Mouse (Mus musculus) thymus, postnatal 10 days (tissue): ENCODE measurements around the gene Hist3h2ba.

ENCODE experiments used
- DNase-seq, 2 experiments: peaks; one replicate each; pipeline ENCODE4 v3.0.0; 2021; ENCODE audit warnings: low spot score in 2 of 2

The Hist3h2ba gene

GRCm38 (mm10) chr11:58948542-58949479 lies at the start of gene Hist3h2ba:
Gene Hist3h2ba, plus strand, starts transcription at chr11:58948920.
- peak; percentile 78 to 80 for DNase-seq

- DNase-seq = no peak
Measured at GRCm38 (mm10) chr11:58901080-58901479, 47.6 kb upstream of the Hist3h2ba start.

GRCm38 (mm10) chr11:58903511-58904409 lies 45.0 kb upstream of the Hist3h2ba start, which contains the start of gene Zfp39:
Gene Zfp39, minus strand, starts transcription at chr11:58904225.
- DNase-seq = peak; percentile 96 to 97

- no peak for DNase-seq
Measured at GRCm38 (mm10) chr11:58904410-58904718, 44.4 kb upstream of the Hist3h2ba start.

GRCm38 (mm10) chr11:58904838-58905237 lies 43.9 kb upstream of the Hist3h2ba start:
- DNase-seq = no peak

GRCm38 (mm10) chr11:58913776-58914175 lies 34.9 kb upstream of the Hist3h2ba start:
- no peak for DNase-seq

- no peak for DNase-seq
Measured at GRCm38 (mm10) chr11:58914461-58915028, 34.2 kb upstream of the Hist3h2ba start.

- peak; percentile 69 to 91 for DNase-seq
Measured at GRCm38 (mm10) chr11:58916879-58917744, 31.6 kb upstream of the Hist3h2ba start.

GRCm38 (mm10) chr11:58917745-58918366 lies 30.9 kb upstream of the Hist3h2ba start, which contains the start of gene Btnl10:
Gene Btnl10, plus strand, starts transcription at chr11:58917908.
- DNase-seq = no peak

- no peak for DNase-seq
Measured at GRCm38 (mm10) chr11:58918759-58919158, 30.0 kb upstream of the Hist3h2ba start.

GRCm38 (mm10) chr11:58922420-58922819 lies 26.3 kb upstream of the Hist3h2ba start:
- no peak for DNase-seq

GRCm38 (mm10) chr11:58926651-58927050 lies 22.1 kb upstream of the Hist3h2ba start:
- no peak for DNase-seq

- DNase-seq = no peak
Measured at GRCm38 (mm10) chr11:58927053-58927452, 21.7 kb upstream of the Hist3h2ba start.

- peak; percentile 71 for DNase-seq
Measured at GRCm38 (mm10) chr11:58927790-58928651, 20.7 kb upstream of the Hist3h2ba start.

- no peak for DNase-seq
Measured at GRCm38 (mm10) chr11:58929055-58929454, 19.7 kb upstream of the Hist3h2ba start.

GRCm38 (mm10) chr11:58929641-58930040 lies 19.1 kb upstream of the Hist3h2ba start:
- DNase-seq = no peak

- no peak for DNase-seq
Measured at GRCm38 (mm10) chr11:58930254-58930653, 18.5 kb upstream of the Hist3h2ba start.

GRCm38 (mm10) chr11:58931576-58931975 lies 17.1 kb upstream of the Hist3h2ba start:
- DNase-seq = peak in 1 of 2 experiments; percentile 43

- no peak for DNase-seq
Measured at GRCm38 (mm10) chr11:58937909-58938308, 10.8 kb upstream of the Hist3h2ba start.
